Mouse (Mus musculus) embryonic facial prominence, embryonic 10.5 days (tissue): ENCODE measurements around the gene Yaf2. TPM values are rescaled to one million over a fixed set of nuclear protein-coding genes. Genes with fewer than 3 reads are reported as not detected.
A peak's percentile ranks its signal among the peaks of the same experiment; 100 is the strongest.

Experiments used
- DNase-seq: peaks from one replicate; pipeline ENCODE4 v3.0.0-alpha.2; 2017; ENCODE audit warnings: low spot score
- H3K27ac ChIP-seq: fragments of 300-500 bp; sonication (generic); replicated peaks from 2 replicates; pipeline ENCODE4 v1.5.1; 2016; ENCODE audit warnings: mild to moderate bottlenecking
- H3K27me3 ChIP-seq: fragments of 300-500 bp; sonication (generic); replicated peaks from 2 replicates; pipeline ENCODE4 v1.6.1; 2016; ENCODE audit warnings: low read depth, mild to moderate bottlenecking; ENCODE audit not compliant: poor library complexity, severe bottlenecking
- H3K36me3 ChIP-seq: fragments of 300-500 bp; sonication (generic); replicated peaks from 2 replicates; pipeline ENCODE4 v1.6.1; 2016; ENCODE audit warnings: mild to moderate bottlenecking, moderate library complexity
- H3K4me1 ChIP-seq: fragments of 300-500 bp; sonication (generic); 2 replicates; pipeline ENCODE4 v1.6.1; 2016
- H3K4me3 ChIP-seq: fragments of 300-500 bp; sonication (generic); 2 replicates; pipeline ENCODE4 v1.5.1; 2016; ENCODE audit warnings: mild to moderate bottlenecking, moderate library complexity
- H3K9me3 ChIP-seq: fragments of 300-500 bp; sonication (generic); 2 replicates; pipeline ENCODE4 v1.6.1; 2016; ENCODE audit warnings: mild to moderate bottlenecking
- WGBS: fragments of 180-500 bp; shearing (Covaris S2); methylation state at CpG from one replicate; pipeline ENCODE4 v1.1.7; 2016; 5-methylcytosine and 5-hydroxymethylcytosine counted together
- polyA plus RNA-seq: library from polyadenylated mRNA; unstranded; fragments of >200 nt; fragmentation: Nextera tagmentation; extraction: Ambion mirVana; gene quantifications from 2 replicates; pipeline ENCODE4 v1.2.1, GENCODE M21; 2016

The Yaf2 gene
- polyA plus RNA-seq, 1 experiment from 2014 or later: 104 TPM

- DNase-seq: peak; percentile 20
- no peaks in the 10 kb centered on the region for H3K27me3 ChIP-seq
- no peak overlapping the region for H3K27ac ChIP-seq
- peaks cover 61% of the 10 kb centered on the region for H3K36me3 ChIP-seq
- 72% methylated on average over 11 of the region's 11 CpGs for WGBS
- H3K9me3 ChIP-seq: no peaks in the 10 kb centered on the region
- no peak overlapping the region for H3K4me3 ChIP-seq
- no peaks in the 10 kb centered on the region for H3K4me1 ChIP-seq
Measured at GRCm38 (mm10) chr15:93283349-93283748, 53.4 kb downstream of the Yaf2 start.

DNA sequence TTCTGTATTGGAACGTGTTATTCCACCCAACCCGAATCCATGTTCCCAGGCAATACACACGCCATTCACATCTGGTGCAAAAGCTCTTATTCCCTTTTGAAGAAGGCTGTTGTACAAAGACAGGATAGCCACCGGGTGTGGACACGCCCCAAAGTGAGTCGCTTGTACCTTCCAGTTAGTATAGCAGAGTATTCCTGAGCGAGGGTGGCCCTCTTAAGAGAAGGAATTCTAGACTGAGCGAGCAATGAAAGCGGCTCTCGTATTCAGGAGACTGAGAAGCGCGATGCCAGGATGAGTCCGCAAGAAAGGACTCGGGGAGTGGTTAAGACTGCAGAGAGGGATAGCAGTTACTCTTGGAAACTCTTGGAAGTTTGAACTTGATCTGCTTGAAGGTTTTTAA is 60.5 kb downstream of the Yaf2 start:
- WGBS: 5% methylated on average over 14 of the region's 14 CpGs
- DNase-seq: peak; percentile 21

GRCm38 (mm10) chr15:93275623-93276022 is 61.1 kb downstream of the Yaf2 start:
- DNase-seq: no peak
- WGBS: under 1% methylated on average over 21 of the region's 21 CpGs

More for the DNA sequence above, 60.5 kb downstream of the Yaf2 start:
- Histone ChIP-seq H3K4me3 (peak overlapping the region; percentile 82), H3K4me1 (peaks cover 36% of the 10 kb centered on the region), H3K9me3 (no peaks in the 10 kb centered on the region), H3K36me3 (peaks cover 17% of the 10 kb centered on the region), H3K27ac (no peak overlapping the region; the same call in 1 of the 2 replicates), H3K27me3 (no peaks in the 10 kb centered on the region)

GRCm38 (mm10) chr15:93274679-93275583 is 61.8 kb downstream of the Yaf2 start, which contains the start of gene Gxylt1:
Gene Gxylt1, minus strand, starts transcription at chr15:93275179.
- WGBS: under 1% methylated on average over 93 of the region's 93 CpGs
- Histone ChIP-seq H3K27ac (peak within 1 kb of the TSS; percentile 94), H3K4me1 (peaks cover 43% of the 10 kb centered on the region), H3K27me3 (no peaks in the 10 kb centered on the region), H3K4me3 (peak within 1 kb of the TSS; percentile 82), H3K36me3 (peaks cover 13% of the 10 kb centered on the region), H3K9me3 (no peaks in the 10 kb centered on the region)
- DNase-seq: peak; percentile 100

More at GRCm38 (mm10) chr15:93275623-93276022, 61.1 kb downstream of the Yaf2 start:
- Histone ChIP-seq H3K4me1 (peaks cover 39% of the 10 kb centered on the region), H3K4me3 (peak overlapping the region; percentile 82), H3K27ac (peak overlapping the region; percentile 68), H3K9me3 (no peaks in the 10 kb centered on the region), H3K36me3 (peaks cover 11% of the 10 kb centered on the region), H3K27me3 (no peaks in the 10 kb centered on the region)

DNA sequence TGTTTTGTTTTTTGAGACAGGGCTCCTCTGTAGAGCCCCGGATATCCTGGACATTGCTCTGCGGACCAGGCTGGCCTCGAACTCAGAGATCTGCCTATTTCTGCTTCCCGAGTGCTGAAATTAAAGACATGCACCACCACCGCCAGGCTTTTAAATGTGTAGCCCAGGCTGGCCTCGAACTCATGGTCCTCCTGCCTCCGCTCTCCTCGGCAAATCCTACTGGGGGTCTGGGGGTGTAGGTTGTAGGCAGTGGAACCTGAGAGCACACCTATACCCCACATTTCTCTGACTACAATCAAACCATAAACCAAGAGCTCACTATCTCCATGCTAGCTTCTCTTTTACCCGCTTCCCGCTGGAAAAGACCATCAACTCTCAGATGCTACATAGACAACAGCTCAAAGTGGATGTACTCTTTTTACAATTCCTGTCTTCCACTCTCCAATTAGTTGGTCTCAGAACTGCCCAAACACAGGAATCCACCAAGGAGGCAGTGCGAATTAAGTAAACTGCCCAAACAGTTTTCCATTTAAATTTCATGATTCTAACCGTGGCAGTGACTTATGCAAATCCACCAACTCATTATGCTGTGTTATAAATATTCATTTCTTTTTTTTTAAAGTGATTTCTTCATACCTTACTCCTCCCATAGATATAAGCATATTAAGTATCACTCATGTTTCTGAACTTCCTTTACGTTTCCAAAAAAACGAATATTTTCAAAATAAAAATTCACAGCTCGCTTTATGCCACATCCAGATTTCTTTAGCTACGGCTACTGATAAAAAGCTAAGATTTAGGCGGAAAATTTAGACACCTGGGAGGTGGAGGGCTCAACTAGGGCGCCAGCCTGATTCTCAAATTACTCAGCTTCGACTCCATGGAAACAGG is 62.7 kb downstream of the Yaf2 start:
- Histone ChIP-seq H3K4me3 (peak overlapping the region; percentile 82), H3K36me3 (peaks cover 17% of the 10 kb centered on the region), H3K4me1 (peaks cover 43% of the 10 kb centered on the region), H3K27me3 (no peaks in the 10 kb centered on the region), H3K27ac (peak overlapping the region; percentile 94), H3K9me3 (no peaks in the 10 kb centered on the region)
- DNase-seq: no peak
- WGBS: 46% methylated on average over 19 of the region's 19 CpGs

- no peaks in the 10 kb centered on the region for H3K9me3 ChIP-seq
- H3K4me3 ChIP-seq: peak overlapping the region; percentile 9; the same call in 1 of the 2 replicates
- H3K27me3 ChIP-seq: no peaks in the 10 kb centered on the region
- 92% methylated on average over 9 of the region's 9 CpGs for WGBS
- H3K4me1 ChIP-seq: peaks cover 44% of the 10 kb centered on the region
- no peak overlapping the region for H3K27ac ChIP-seq
- DNase-seq: no peak
- peaks cover 14% of the 10 kb centered on the region for H3K36me3 ChIP-seq
Measured at GRCm38 (mm10) chr15:93272948-93273347, 63.8 kb downstream of the Yaf2 start.

DNA sequence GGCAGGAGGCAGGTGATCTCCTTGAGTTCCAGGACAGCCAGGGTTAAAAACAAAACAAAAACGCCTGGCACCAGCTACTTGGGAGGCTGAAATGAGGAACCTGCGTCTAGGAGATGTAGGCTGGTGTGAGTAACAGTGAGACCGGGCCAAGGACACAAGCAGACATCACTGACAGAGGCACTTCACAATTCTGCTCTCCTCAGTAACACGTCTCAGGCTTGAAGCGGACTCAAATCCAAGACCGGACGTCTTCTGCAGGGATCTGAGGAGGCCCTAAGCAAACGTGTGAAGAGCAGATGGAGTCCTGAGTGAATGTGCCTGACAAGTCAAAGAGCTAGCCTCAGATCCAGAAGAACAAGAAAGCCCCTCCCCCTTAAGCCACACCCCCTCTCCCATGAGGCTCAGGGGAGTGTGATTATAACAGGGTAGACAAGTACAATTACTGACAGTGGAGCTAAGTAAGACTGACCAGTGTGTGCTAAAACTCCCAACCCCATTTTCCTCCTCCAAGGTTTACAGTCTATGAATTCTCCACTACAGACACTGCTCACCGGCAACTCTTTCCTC is 66.4 kb downstream of the Yaf2 start:
- Histone ChIP-seq H3K4me1 (peaks cover 44% of the 10 kb centered on the region), H3K4me3 (no peak overlapping the region), H3K27ac (no peak overlapping the region), H3K27me3 (no peaks in the 10 kb centered on the region), H3K9me3 (no peaks in the 10 kb centered on the region), H3K36me3 (peaks cover 14% of the 10 kb centered on the region)
- DNase-seq: no peak
- WGBS: 80% methylated on average over 9 of the region's 9 CpGs

DNA sequence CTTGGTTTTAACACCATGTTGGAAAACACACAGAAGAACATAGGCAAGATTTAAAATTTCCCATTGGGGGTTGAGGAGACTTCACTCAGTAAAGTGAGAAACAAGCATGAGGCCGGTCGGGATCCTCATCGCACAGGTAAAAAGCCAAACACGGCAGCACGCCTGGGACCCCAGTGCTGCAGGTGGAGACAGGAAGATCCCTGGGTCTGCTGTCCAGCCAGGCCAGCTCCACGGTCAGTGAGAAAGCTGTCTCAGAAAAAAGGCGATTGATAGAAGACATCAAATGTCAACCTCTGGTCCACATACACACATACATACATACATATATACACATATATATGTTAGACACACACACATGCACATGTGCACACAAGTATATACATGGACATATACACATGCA is 67.2 kb downstream of the Yaf2 start:
- Histone ChIP-seq H3K27me3 (no peaks in the 10 kb centered on the region), H3K36me3 (peaks cover 21% of the 10 kb centered on the region), H3K9me3 (no peaks in the 10 kb centered on the region), H3K4me1 (peaks cover 44% of the 10 kb centered on the region), H3K4me3 (no peak overlapping the region), H3K27ac (no peak overlapping the region)
- WGBS: 94% methylated on average over 7 of the region's 7 CpGs
- no peak for DNase-seq

- H3K4me3 ChIP-seq: no peak overlapping the region
- H3K36me3 ChIP-seq: peaks cover 23% of the 10 kb centered on the region
- DNase-seq: no peak
- H3K27me3 ChIP-seq: no peaks in the 10 kb centered on the region
- WGBS: 96% methylated on average over 1 of the region's 1 CpGs
- no peaks in the 10 kb centered on the region for H3K9me3 ChIP-seq
- H3K4me1 ChIP-seq: peaks cover 32% of the 10 kb centered on the region
- H3K27ac ChIP-seq: no peak overlapping the region
Measured at GRCm38 (mm10) chr15:93268001-93268400, 68.7 kb downstream of the Yaf2 start.

DNA sequence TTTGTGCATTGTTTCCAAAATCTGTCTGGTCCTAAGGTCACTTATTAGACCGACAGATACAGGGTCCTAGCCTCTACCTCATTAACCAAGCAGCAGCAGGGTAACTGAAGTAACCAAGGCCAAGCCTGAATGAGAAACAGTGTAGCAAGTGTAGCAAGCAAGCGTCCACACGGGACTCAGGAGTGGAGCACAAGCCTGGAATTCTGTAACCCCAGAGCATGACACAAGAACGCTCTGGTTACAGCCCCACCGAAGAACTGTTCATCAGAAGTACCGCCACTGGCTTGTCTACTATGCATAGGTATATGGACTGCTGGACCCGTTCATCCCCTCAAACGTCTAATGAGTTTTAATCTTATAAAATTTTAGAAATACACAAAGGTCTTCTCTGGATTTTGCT is 69.3 kb downstream of the Yaf2 start:
- Histone ChIP-seq H3K4me1 (peaks cover 28% of the 10 kb centered on the region), H3K4me3 (no peak overlapping the region), H3K27ac (no peak overlapping the region), H3K27me3 (no peaks in the 10 kb centered on the region), H3K9me3 (no peaks in the 10 kb centered on the region), H3K36me3 (peaks cover 23% of the 10 kb centered on the region)
- WGBS: 80% methylated on average over 8 of the region's 8 CpGs
- DNase-seq: no peak

GRCm38 (mm10) chr15:93266361-93266760 is 70.4 kb downstream of the Yaf2 start:
- no peak for DNase-seq
- H3K9me3 ChIP-seq: no peaks in the 10 kb centered on the region
- H3K27me3 ChIP-seq: no peaks in the 10 kb centered on the region
- no peak overlapping the region for H3K4me3 ChIP-seq
- no peak overlapping the region for H3K27ac ChIP-seq
- peaks cover 26% of the 10 kb centered on the region for H3K36me3 ChIP-seq
- H3K4me1 ChIP-seq: peaks cover 24% of the 10 kb centered on the region
- WGBS: 82% methylated on average over 16 of the region's 16 CpGs

- no peaks in the 10 kb centered on the region for H3K9me3 ChIP-seq
- no peak for DNase-seq
- WGBS: 72% methylated on average over 2 of the region's 2 CpGs
- H3K4me3 ChIP-seq: no peak overlapping the region
- H3K27ac ChIP-seq: no peak overlapping the region
- peaks cover 32% of the 10 kb centered on the region for H3K36me3 ChIP-seq
- no peaks in the 10 kb centered on the region for H3K27me3 ChIP-seq
- peaks cover 22% of the 10 kb centered on the region for H3K4me1 ChIP-seq
Measured at GRCm38 (mm10) chr15:93265728-93266127, 71.0 kb downstream of the Yaf2 start.
